Mouse (Mus musculus) forebrain, embryonic 12.5 days (tissue): ENCODE results near the gene Prss2. TPM values are rescaled to one million over a fixed set of nuclear protein-coding genes. Genes with fewer than 3 reads are reported as not detected.
"Not testable (repeated sequence)": the region's sequence is repeated elsewhere in the genome, so short reads cannot be mapped to it uniquely, and the experiment has no call there.

Source experiments
- ATAC-seq: fragments of 200-750 bp; cut with Nextera tagmentation; 2 replicates; pipeline ENCODE4 v1.8.0; 2017; ENCODE audit warnings: moderate TSS enrichment; ENCODE audit not compliant: low FRiP score
- H3K27ac ChIP-seq: fragments of 300-500 bp; sonication (generic); 2 replicates; pipeline ENCODE4 v1.5.1; 2016; ENCODE audit warnings: mild to moderate bottlenecking
- H3K27me3 ChIP-seq: fragments of 300-500 bp; sonication (generic); 2 replicates; pipeline ENCODE4 v1.6.1; 2016; ENCODE audit warnings: mild to moderate bottlenecking
- H3K36me3 ChIP-seq: fragments of 300-500 bp; sonication (generic); replicated peaks from 2 replicates; pipeline ENCODE4 v1.6.1; 2016; ENCODE audit warnings: mild to moderate bottlenecking
- H3K4me1 ChIP-seq: fragments of 300-500 bp; sonication (generic); 2 replicates; pipeline ENCODE4 v1.6.1; 2016
- H3K4me2 ChIP-seq: fragments of 300-500 bp; sonication (generic); 2 replicates; pipeline ENCODE4 v1.6.1; 2016; ENCODE audit warnings: mild to moderate bottlenecking, moderate library complexity
- H3K4me3 ChIP-seq: fragments of 300-500 bp; sonication (generic); replicated peaks from 2 replicates; pipeline ENCODE4 v1.5.1; 2016; ENCODE audit warnings: mild to moderate bottlenecking
- H3K9ac ChIP-seq: fragments of 300-500 bp; sonication (generic); 2 replicates; pipeline ENCODE4 v1.6.1; 2016; ENCODE audit warnings: mild to moderate bottlenecking
- H3K9me3 ChIP-seq: fragments of 300-500 bp; sonication (generic); 2 replicates; pipeline ENCODE4 v1.6.1; 2016
- WGBS: fragments of 180-500 bp; shearing (Covaris S2); methylation state at CpG from one replicate; pipeline ENCODE4 v1.1.7; 2016; 5-methylcytosine and 5-hydroxymethylcytosine counted together
- polyA plus RNA-seq: library from polyadenylated mRNA; unstranded; fragments of >200 nt; fragmentation: Nextera tagmentation; extraction: Ambion mirVana; gene quantifications from 2 replicates; pipeline ENCODE4 v1.2.1, GENCODE M21; 2016

Gene Prss2
- polyA plus RNA-seq, result not detected in 2 replicates

GRCm38 (mm10) chr6:41521487-41521886 lies at the start of gene Prss2:
Prss2 (plus strand) TSS chr6:41521787.
- Histone ChIP-seq H3K27ac (no peak within 1 kb of the TSS), H3K9me3 (no peaks in the 10 kb centered on the region), H3K4me1 (no peaks in the 10 kb centered on the region), H3K9ac (no peak within 1 kb of the TSS), H3K4me2 (no peak within 1 kb of the TSS), H3K36me3 (no peaks in the 10 kb centered on the region), H3K27me3 (no peaks in the 10 kb centered on the region), H3K4me3 (no peak within 1 kb of the TSS)
- WGBS, result 78% methylated on average over 1 of the region's 1 CpGs
- ATAC-seq, result no peak

DNA sequence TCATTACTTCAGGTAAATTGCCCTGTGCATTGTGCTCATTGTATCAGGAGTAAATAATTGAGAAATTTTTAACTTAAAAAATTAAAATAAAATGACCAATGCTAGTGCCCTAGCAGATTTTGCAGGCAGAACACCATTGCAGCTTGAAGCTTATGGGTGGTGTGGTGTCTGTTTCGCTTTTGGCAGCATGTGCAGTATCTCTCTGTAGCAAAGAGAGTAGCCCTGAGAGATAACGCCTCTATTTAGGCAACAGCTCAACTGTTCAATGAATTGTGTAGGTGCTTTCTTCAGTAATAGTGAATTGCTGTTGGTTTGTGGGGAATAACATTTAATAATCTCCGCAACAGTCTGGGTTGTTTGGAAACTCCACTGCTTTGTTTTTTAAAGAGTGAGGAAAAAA lies 22.2 kb upstream of the Prss2 start:
- Histone ChIP-seq H3K9me3 (no peaks in the 10 kb centered on the region), H3K4me1 (no peaks in the 10 kb centered on the region), H3K36me3 (no peaks in the 10 kb centered on the region), H3K27ac (no peak overlapping the region), H3K9ac (no peak overlapping the region), H3K4me3 (no peak overlapping the region), H3K27me3 (no peaks in the 10 kb centered on the region), H3K4me2 (no peak overlapping the region)
- WGBS, result 79% methylated on average over 3 of the region's 3 CpGs
- no peak for ATAC-seq

GRCm38 (mm10) chr6:41504915-41505314 lies 16.7 kb upstream of the Prss2 start:
- WGBS, result 90% methylated on average over 2 of the region's 2 CpGs
- ATAC-seq, result no peak
- H3K4me3 ChIP-seq, result no peak overlapping the region

GRCm38 (mm10) chr6:41505323-41505722 lies 16.3 kb upstream of the Prss2 start:
- WGBS, result 85% methylated on average over 6 of the region's 6 CpGs
- Histone ChIP-seq H3K4me3 (no peak overlapping the region), H3K9ac (no peak overlapping the region)

More at GRCm38 (mm10) chr6:41504915-41505314, 16.7 kb upstream of the Prss2 start:
- Histone ChIP-seq H3K36me3 (no peaks in the 10 kb centered on the region), H3K9ac (no peak overlapping the region), H3K27me3 (no peaks in the 10 kb centered on the region), H3K27ac (no peak overlapping the region), H3K4me1 (no peaks in the 10 kb centered on the region), H3K4me2 (no peak overlapping the region), H3K9me3 (no peaks in the 10 kb centered on the region)

DNA sequence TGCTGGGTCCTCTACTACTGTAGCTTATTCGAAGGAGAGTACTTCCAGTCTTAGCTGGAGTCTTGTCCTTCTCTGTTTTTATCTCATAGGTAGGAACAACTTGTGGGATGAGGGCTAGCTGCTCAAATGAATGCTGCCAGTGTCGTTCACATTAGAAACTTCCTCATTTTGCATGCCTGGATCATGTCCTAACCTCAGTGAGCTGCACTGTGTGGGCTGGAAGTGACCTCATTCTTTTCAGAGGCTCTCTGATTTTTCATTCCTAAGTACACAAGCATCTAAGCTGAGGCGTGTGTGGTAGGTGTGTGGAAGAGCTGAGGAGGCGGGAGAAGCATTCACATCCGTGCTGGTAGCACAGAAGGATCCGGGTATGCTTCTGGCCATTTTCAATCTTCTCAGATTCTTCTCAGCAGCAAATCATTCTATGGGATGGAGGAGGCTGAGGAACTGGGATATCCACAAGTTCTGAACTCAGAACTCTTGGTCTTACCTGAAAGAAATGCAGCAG lies 3.5 kb upstream of the Prss2 start:
- Histone ChIP-seq H3K9ac (no peak overlapping the region), H3K27ac (no peak overlapping the region), H3K4me3 (no peak overlapping the region), H3K36me3 (no peaks in the 10 kb centered on the region), H3K4me2 (no peak overlapping the region), H3K27me3 (no peaks in the 10 kb centered on the region), H3K9me3 (no peaks in the 10 kb centered on the region), H3K4me1 (no peaks in the 10 kb centered on the region)
- no peak for ATAC-seq
- WGBS, result 80% methylated on average over 6 of the region's 6 CpGs

More at GRCm38 (mm10) chr6:41505323-41505722, 16.3 kb upstream of the Prss2 start:
- no peaks in the 10 kb centered on the region for H3K4me1 ChIP-seq
- H3K36me3 ChIP-seq, result no peaks in the 10 kb centered on the region
- no peak overlapping the region for H3K4me2 ChIP-seq
- no peak for ATAC-seq
- H3K27me3 ChIP-seq, result no peaks in the 10 kb centered on the region
- no peak overlapping the region for H3K27ac ChIP-seq
- H3K9me3 ChIP-seq, result no peaks in the 10 kb centered on the region

- Histone ChIP-seq H3K27ac (no peak overlapping the region), H3K4me2 (no peak overlapping the region), H3K4me3 (no peak overlapping the region), H3K9ac (no peak overlapping the region), H3K36me3 (no peaks in the 10 kb centered on the region), H3K9me3 (no peaks in the 10 kb centered on the region), H3K4me1 (no peaks in the 10 kb centered on the region), H3K27me3 (no peaks in the 10 kb centered on the region)
- ATAC-seq, result no peak
Measured at GRCm38 (mm10) chr6:41526453-41526852, 4.9 kb downstream of the Prss2 start.

DNA sequence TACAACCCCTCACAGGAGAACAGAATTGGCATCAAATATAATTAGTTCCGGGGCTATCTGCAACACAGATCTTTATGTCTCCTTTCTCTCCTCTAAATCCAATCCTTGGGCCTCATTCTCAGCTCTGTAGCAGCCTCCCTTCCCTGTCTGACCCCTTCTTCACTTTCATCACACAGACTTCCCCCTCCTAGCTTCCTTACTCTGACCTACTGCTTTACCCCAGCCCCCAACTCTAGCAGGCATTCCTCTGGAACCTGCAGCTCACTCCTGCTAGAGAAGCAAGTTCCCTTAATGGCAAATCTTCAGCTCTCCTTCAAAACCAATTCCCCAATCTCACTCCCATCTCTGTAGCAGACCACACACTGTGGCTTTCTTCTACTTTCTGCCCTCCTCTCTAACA lies 5.8 kb downstream of the Prss2 start:
- H3K4me1 ChIP-seq, result no peaks in the 10 kb centered on the region
- H3K36me3 ChIP-seq, result no peaks in the 10 kb centered on the region
- no peaks in the 10 kb centered on the region for H3K27me3 ChIP-seq
- H3K4me3 ChIP-seq, result no peak overlapping the region
- no peak overlapping the region for H3K9ac ChIP-seq
- ATAC-seq, result no peak
- H3K4me2 ChIP-seq, result no peak overlapping the region
- H3K9me3 ChIP-seq, result no peaks in the 10 kb centered on the region
- H3K27ac ChIP-seq, result no peak overlapping the region
- 84% methylated on average over 1 of the region's 1 CpGs for WGBS

GRCm38 (mm10) chr6:41529987-41530386 lies 8.4 kb downstream of the Prss2 start:
- 6% methylated on average over 1 of the region's 2 CpGs for WGBS
- not testable (repeated sequence) for H3K27ac ChIP-seq, ATAC-seq, H3K4me3 ChIP-seq, H3K4me2 ChIP-seq, H3K9ac ChIP-seq, H3K36me3 ChIP-seq, H3K27me3 ChIP-seq, H3K9me3 ChIP-seq, H3K4me1 ChIP-seq

DNA sequence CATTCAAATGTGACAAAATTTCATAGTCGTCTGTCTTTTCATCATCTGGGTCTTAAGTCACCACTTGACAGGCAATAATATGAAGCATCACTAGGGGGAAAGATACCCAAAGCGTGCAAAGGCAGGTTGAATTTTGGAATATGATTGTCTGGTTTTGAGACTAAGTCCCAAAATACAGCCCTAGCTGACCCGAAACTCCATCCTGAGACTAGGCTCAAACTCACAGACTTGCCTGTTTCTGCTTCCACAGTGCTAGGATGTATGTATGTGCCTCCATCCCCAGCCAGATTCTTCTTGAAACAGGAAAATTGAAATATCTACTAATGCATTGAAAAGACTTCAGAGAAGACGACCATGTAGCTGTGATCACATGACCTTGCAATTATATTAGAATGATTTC lies 10.6 kb downstream of the Prss2 start:
- Histone ChIP-seq H3K27ac (no peak overlapping the region), H3K4me3 (no peak overlapping the region), H3K27me3 (no peaks in the 10 kb centered on the region), H3K4me1 (no peaks in the 10 kb centered on the region), H3K4me2 (no peak overlapping the region), H3K9me3 (no peaks in the 10 kb centered on the region), H3K36me3 (no peaks in the 10 kb centered on the region), H3K9ac (no peak overlapping the region)
- ATAC-seq, result no peak
- 85% methylated on average over 4 of the region's 4 CpGs for WGBS

DNA sequence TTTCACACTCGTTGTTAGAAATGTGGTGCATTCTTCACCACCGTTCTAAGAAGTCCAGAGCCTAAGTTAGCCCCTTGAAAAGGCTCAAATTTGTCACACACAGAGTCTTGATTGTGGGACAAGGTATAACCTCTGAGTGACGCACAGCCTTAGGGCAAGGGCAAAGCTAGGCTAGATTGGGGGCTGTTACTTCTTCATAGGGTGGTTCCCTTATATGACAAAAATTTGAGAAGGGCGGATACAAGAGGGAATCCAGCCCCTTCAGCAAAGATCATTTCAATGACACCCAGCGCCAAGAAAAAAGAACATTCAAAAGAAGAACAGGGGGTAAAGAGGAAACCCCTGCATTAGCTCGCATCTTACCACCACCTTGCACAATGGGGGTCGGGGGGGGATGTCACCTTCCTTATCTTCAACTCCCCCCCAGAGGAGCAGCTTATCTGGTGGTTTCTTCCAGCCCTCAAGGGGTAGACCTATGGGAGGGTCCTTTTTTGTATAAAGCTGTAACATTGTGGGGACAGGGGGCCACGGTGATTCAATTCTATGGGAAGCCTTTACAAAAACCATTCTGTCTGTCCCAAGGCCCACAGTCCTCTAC lies 11.2 kb downstream of the Prss2 start:
- Histone ChIP-seq H3K27ac (no peak overlapping the region), H3K4me1 (no peaks in the 10 kb centered on the region), H3K36me3 (no peaks in the 10 kb centered on the region), H3K4me2 (no peak overlapping the region), H3K4me3 (no peak overlapping the region), H3K9ac (no peak overlapping the region), H3K9me3 (no peaks in the 10 kb centered on the region), H3K27me3 (no peaks in the 10 kb centered on the region)
- no peak for ATAC-seq
- 87% methylated on average over 8 of the region's 8 CpGs for WGBS

DNA sequence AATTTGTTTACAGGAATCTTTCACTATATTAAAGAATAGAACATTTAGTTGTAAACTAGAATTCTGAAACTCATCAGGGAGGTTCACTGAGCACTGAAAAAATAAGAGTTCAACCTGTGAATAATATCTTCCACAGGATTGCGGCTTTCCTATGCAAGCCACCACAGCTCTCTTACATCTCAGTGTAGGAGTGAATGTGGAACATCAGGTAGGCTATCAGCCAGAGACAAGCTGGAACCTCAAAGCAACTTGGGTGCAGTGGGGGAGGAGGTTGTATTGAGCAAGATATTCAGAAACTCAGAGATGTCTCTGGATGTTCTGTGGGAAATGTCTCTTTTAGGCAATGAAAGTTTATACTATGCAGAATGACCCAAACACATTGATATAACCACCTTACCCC lies 15.8 kb downstream of the Prss2 start:
- no peak for ATAC-seq
- H3K4me3 ChIP-seq, result no peak overlapping the region

DNA sequence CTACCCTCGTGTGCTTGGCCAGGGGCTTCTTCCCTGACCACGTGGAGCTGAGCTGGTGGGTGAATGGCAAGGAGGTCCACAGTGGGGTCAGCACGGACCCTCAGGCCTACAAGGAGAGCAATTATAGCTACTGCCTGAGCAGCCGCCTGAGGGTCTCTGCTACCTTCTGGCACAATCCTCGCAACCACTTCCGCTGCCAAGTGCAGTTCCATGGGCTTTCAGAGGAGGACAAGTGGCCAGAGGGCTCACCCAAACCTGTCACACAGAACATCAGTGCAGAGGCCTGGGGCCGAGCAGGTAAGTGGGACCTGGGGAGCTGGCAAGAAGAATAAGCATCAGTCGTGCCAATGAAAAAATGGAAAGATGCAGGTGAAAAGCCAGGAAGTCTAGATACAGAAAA lies 16.7 kb downstream of the Prss2 start:
- 81% methylated on average over 6 of the region's 8 CpGs for WGBS
- H3K4me2 ChIP-seq, H3K4me1 ChIP-seq, ATAC-seq, H3K9ac ChIP-seq, H3K9me3 ChIP-seq, H3K27ac ChIP-seq, H3K4me3 ChIP-seq, H3K36me3 ChIP-seq, H3K27me3 ChIP-seq: not testable (repeated sequence)

More for the DNA sequence above, 15.8 kb downstream of the Prss2 start:
- H3K27me3 ChIP-seq, result no peaks in the 10 kb centered on the region
- no peaks in the 10 kb centered on the region for H3K9me3 ChIP-seq
- WGBS, result 98% methylated on average over 1 of the region's 1 CpGs
- no peak overlapping the region for H3K9ac ChIP-seq
- H3K36me3 ChIP-seq, result no peaks in the 10 kb centered on the region
- no peaks in the 10 kb centered on the region for H3K4me1 ChIP-seq
- no peak overlapping the region for H3K27ac ChIP-seq
- no peak overlapping the region for H3K4me2 ChIP-seq

DNA sequence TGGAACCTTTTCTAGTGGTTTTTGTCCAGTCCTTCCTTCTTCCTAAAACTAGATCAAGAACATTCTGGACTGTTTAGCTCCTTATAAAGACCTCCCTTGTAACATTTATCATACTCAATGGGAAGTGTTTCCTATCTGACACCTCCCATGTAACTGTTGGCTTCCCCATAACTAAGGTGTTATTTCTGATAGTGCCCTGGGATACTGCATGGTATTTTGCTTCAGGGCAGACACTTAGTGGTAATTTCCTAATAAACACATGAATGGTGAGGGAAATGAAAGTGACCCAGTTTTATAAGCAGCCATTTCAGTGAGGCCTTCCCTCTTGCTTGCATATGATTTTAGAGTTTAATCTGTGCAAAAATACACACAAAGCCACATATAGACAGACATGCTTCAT lies 19.2 kb downstream of the Prss2 start:
- Histone ChIP-seq H3K4me1 (peaks cover 18% of the 10 kb centered on the region), H3K36me3 (no peaks in the 10 kb centered on the region), H3K27ac (no peak overlapping the region), H3K4me2 (no peak overlapping the region), H3K9me3 (no peaks in the 10 kb centered on the region), H3K27me3 (peaks cover 7% of the 10 kb centered on the region; the same call in 1 of the 2 replicates), H3K4me3 (no peak overlapping the region), H3K9ac (no peak overlapping the region)
- no peak for ATAC-seq
